Mouse (Mus musculus) kidney, adult 2 months (tissue): ENCODE measurements around the gene Pygm.

ENCODE experiments used
- CTCF ChIP-seq: fragments of 200-500 bp; conservative IDR thresholded peaks from 2 replicates; pipeline ENCODE4 v1.5.1; 2011; ENCODE audit warnings: low read depth, mild to moderate bottlenecking, control low read depth, low read length, moderate library complexity, mixed read lengths; ENCODE audit not compliant: insufficient read depth, insufficient read length
- POLR2A ChIP-seq: fragments of 200-500 bp; IDR thresholded peaks from one replicate; pipeline ENCODE4 v1.6.1; 2011; ENCODE audit warnings: low read depth, low read length, control low read depth

- TF ChIP-seq CTCF (no peak), POLR2A (no peak)
These were observed 40.1 kb downstream of the Pygm start for GRCm38 (mm10) chr19:6424137-6424881.
